Mouse (Mus musculus): Measurements from ENCODE around the gene Gm10130.
"Not testable (repeated sequence)": the region's sequence is repeated elsewhere in the genome, so short reads cannot be mapped to it uniquely, and the experiment has no call there.

Gm10130 gene

DNA sequence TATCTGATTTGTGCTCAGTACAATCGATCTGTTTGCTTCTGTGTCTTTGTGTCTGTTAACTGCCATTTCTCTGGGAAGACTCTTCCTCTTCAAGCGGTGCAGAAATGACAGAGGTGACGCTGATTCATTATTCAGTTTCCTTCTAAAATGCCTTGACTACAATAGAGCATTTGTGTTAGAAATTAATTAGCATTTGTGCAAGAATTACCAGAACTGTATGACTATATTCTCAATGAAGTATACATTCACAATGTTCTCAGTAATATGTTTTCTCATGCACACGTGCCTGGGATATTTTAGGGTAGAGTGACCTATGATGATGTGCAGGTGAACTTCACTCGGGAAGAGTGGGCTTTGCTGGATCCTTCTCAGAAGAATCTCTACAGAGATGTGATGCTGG is at the start of gene Gm10130:
TSS of gene Gm10130 (plus strand) at position 301 of the 400 bp plus-strand sequence.
- DNase-seq (ENCODE audit: low spot score), result no peak

DNA sequence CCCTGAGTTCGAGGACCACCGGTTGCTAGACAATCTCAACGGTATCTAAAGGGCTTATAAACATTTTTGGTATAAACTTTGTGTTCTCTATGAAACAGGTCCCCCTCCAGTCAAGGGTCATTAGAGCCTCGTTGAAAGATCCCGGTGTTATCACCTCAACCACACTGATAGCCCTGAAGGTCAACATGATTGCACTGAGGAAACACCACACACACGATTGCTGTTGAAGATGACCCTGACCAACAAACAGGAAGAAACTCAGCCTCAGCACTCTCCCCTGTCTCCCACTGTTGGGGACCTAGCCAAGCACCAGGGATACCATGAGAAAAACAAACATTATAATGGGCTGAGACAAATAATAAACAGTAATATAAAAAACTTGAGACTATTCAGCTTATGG is 29.8 kb upstream of the Gm10130 start:
- no peak for DNase-seq (ENCODE audit: low spot score)

DNA sequence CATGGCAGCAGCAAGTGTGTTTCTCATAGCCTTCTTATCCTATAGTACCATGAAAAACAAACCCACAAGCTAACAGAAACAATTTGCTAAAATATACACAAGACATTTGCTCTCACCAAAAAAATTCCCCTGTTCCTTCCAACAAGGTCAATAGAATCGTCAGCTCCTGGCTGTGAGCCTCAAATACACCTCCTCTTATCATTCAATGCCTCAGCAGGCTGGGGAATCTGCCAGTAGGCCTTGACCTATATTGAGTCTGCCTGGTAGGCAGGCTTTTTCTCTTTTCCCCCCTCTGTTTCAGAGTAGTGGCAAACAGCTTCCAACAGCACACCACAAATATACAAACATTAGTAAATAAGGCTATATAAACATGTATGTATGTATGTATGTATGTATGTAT is 24.4 kb upstream of the Gm10130 start:
- no peak for DNase-seq (ENCODE audit: low spot score)

DNA sequence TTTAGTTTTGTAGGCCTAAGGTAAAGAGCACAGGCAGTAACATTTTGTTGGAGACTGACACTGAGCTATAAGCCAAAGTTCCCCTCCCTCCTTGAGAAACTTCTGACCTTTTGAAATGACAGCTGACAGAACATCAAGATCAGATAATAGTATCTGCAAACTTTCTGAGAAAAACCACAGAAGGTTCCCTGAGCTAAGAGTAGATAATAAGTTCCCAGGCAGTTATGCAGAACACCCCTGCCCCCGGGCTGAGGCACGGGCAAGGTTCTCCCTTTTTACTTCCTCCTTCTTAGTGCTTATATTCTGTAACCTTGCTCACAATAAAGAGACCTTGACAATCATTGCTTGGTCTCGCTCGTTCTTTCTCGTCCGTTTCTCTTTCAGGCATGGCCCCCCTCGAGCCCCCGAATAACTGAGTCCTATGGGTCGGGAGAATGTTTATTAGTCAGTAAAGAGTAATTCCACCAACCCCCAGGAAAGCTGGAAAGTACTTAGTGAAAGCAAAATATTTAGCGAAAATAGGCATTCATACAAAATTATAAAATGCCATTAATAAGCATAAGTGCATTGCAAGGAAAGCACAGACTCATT is 16.2 kb upstream of the Gm10130 start:
- DNase-seq (ENCODE audit: low spot score), result no peak

DNA sequence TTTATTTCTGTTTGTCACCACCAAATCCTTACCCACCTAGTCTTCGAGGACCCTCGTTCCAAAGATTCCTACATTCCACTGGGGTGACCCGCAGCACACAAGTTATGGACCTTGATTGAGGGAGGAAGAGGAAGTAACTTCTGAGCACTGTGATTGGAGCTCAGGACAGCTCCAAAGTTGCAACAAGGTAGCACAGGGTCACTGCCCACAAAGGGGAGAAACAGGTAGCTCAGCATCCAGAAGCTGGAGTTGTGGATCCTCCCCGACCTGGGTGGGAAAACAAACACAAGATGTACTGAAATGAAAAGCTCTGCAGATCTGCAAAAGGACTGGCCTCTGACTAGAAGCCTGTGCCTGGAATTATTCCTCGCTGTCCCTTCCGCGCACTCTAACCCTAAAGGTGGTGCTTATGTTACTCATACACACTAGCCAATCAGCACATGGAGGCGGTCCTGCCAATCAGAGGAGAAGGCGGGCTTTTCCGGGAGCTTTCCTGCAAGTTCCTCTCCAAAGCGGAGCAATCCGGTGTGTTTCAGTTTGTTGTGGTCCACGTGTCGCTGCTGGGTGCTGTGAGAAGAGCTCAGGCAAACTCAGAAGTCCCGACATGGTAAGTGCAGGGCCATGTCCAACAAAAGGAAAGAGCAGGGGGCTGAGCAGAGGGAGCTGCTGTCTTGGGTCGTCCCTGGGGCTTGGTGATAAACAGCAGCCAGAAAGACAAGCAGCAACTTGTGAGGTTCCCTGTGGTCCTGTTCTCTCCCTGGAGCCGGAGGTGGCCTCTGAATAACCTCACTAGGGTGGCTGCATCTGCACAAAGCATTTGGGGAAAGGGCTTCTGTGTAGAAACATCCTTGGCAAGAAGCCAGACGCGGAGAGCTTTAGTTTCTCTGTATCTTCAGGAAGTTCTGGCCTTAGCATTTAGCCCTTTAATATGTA is 12.3 kb upstream of the Gm10130 start:
- peak; percentile 76 for DNase-seq (ENCODE audit: low spot score)

DNA sequence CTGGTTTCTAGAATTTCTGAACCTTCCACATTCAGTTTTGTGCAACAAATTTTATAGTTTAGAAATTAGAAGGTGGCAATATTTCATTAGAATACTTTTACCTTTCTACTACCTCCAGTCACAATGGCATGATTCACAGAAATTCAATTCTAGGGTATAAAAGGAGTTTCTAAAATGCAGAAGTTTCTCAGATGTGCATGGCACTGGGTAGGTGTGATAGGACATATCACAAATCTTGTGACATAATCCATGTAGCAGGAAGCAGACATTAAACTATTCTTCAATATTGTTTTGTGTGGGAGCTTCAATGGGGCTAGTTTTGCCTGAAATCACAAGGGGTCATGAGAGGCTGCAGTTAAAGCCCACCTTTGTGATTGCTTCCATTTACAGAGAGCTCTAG is 7.4 kb upstream of the Gm10130 start:
- DNase-seq (ENCODE audit: low spot score), result no peak

DNA sequence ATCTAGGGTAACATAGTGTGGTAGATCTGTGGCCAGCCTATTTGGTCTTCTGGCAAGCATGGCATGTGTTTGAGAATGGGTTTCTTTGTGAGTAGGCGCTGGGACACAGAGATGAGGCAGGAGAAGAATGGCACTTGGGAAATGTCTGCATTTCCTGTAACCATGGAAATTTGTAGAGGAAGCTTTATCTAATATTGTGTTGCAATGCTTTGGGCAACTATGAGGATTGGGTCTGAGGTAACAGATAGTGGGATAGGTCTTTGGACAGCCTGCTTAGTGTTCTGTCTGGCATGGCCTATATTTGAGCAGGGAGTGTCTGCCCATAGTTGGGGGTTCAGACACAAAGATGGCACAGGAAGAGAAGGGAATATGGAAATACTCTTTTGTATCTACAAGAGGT is 4.5 kb upstream of the Gm10130 start:
- no peak for DNase-seq (ENCODE audit: low spot score)

DNA sequence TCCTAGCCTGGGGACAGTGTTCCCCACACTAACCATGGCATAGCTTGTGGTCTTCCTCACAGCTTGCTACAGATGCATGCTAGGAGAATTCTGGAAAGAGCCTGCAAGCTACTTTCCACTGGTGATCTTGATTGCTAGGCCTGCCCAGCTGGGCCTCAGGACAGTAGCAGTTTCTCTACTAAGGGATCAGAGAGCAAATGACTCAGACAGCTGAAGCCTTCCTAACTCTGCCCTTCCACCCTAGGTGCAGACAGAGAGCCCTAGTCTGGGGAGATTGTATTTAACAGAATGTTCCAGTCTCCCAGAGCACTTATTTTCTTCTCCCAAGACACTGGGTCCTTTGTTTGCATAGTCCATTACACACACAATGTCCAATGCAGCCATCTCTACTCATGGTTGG is 33.6 kb downstream of the Gm10130 start:
- DNase-seq (ENCODE audit: low spot score), result not testable (repeated sequence)

DNA sequence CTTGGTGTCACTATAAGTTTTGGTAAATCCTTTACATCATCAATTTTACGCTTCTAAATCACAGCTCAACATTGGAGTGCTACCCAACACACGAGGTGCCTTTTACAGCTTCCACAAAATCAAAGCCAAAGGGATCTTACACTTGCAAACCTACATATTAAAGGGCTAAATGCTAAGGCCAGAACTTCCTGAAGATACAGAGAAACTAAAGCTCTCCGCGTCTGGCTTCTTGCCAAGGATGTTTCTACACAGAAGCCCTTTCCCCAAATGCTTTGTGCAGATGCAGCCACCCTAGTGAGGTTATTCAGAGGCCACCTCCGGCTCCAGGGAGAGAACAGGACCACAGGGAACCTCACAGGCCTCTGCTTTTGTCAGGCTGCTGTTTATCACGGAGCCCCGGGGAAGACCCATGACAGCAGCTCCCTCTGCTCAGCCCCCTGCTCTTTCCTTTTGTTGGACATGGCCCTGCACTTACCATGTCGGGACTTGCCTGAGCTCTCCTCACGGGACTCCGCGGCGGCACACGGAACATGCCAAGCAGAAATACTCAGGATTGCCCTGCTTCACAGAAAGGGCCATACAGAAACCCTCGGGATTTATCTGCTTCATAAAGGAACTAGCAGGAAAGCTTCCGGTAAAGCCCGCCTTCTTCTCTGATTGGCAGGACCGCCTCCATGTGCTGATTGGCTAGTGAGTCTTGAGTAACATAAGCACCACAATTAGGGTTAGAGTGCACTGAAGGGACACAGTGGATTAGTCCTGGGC is 38.8 kb downstream of the Gm10130 start, which contains the start of gene 3300002I08Rik:
TSS of gene 3300002I08Rik (minus strand) at position 653 of the 765 bp plus-strand sequence.
- DNase-seq (ENCODE audit: low spot score), result peak; percentile 69

DNA sequence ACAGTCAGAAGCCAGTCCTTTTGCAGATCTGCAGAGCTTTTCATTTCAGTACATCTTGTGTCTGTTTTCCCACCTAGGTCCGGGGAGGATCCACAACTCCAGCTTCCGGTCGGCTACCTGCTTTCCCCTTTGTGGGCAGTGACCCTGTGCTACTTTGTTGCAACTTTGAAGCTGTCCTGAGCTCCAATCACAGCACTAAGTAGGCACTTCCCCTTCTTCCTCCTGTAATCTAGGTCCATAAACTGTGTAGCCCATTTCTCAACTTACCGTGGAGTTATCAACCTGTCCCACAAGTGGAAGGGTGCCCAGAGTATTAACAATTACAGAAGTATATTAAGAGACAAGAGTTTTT is 39.4 kb downstream of the Gm10130 start:
- no peak for DNase-seq (ENCODE audit: low spot score)

DNA sequence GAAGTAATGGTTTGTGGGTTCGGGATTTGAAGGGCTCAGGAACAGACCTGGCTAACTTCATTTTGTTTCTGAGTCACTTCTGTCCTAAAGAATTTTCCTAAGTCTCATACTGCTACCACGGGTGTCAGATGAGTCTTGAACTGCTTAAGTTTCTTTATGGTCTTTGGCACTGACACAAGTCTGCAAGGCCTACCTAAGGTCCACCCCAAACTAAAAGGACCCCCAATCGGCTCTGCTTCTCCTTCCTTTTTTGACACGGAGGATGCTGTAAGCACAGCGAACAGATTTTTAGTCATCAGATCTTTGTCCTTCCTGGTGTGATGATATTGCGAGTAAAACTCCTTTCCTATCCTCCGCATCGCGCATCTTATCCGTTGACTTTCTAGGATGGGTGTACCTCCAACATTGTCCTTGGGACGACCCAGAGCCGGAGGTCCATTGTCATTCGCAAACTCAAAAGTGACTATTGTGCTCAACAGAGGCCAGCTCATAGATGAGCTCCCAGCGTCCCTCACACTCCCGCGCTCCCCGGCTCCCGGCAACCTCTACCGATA is 62.1 kb downstream of the Gm10130 start:
- DNase-seq (ENCODE audit: low spot score), result not testable (repeated sequence)

DNA sequence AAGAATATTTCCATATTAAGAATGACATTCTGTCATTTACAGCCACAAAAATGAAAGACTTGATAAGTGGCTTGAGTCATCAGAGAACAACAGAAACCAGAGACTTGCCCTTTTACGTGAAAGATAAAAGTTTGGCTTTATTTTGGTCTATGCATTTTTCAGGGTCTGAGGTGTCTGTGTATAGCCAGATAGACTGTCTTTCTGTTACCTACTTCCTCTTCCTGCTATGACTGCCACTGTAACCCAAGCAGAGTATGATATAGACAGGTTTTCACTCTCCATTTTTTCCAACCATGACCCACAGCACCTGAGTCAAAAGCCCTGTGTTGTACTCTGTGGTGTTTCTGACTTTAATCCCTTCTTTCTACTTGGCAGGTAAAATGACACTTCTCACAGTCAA is 66.7 kb downstream of the Gm10130 start:
- DNase-seq (ENCODE audit: low spot score), result no peak

DNA sequence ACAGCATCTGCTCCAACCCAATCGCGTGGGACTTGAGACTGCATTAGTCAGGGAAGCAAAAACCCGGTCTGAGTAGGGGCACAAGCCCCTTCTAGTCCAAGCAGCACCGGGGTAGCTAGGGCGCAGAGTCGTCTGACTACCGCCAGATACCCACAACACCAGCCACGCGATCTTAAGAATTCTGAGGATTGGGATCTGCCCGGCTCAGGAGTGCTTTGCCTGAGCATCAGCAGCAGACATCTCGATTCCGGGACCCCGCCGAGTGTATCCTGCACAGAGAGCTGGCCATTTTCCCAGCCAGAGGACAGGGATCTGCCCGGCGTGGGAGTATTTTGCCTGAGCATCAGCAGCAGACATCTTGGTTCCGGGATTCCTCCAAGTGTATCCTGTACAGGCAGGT is 88.6 kb downstream of the Gm10130 start:
- DNase-seq (ENCODE audit: low spot score), result not testable (repeated sequence)

Measured in ovary, postnatal 14 days (tissue).